Mouse (Mus musculus): ENCODE results near the gene Slc25a1.

Gene Slc25a1

GRCm38 (mm10) chr16:17921325-17922162 lies 6.5 kb downstream of the Slc25a1 start:
- peak; percentile 97 for DNase-seq (ENCODE audit: low spot score)

DNA sequence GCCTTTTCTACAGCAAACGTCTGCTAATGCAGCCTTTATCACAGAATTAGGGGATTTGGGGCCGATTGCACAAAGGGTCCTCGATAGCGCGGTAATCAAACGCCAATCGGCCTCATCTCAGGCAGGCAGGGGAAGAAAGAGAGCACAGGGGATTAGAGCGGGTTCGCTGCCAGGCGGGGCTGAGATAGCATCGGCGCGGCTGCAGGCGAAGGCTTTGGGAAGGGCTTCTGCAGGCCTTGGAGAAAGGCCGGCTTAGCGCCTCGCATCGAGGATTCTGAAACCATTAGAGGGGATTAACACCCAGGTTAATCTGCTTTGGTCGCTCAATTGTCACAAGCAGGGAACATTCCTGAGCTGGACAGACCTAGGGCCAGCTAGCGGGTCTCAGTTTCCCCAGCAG lies 7.4 kb downstream of the Slc25a1 start:
- no peak for DNase-seq (ENCODE audit: low spot score)

DNA sequence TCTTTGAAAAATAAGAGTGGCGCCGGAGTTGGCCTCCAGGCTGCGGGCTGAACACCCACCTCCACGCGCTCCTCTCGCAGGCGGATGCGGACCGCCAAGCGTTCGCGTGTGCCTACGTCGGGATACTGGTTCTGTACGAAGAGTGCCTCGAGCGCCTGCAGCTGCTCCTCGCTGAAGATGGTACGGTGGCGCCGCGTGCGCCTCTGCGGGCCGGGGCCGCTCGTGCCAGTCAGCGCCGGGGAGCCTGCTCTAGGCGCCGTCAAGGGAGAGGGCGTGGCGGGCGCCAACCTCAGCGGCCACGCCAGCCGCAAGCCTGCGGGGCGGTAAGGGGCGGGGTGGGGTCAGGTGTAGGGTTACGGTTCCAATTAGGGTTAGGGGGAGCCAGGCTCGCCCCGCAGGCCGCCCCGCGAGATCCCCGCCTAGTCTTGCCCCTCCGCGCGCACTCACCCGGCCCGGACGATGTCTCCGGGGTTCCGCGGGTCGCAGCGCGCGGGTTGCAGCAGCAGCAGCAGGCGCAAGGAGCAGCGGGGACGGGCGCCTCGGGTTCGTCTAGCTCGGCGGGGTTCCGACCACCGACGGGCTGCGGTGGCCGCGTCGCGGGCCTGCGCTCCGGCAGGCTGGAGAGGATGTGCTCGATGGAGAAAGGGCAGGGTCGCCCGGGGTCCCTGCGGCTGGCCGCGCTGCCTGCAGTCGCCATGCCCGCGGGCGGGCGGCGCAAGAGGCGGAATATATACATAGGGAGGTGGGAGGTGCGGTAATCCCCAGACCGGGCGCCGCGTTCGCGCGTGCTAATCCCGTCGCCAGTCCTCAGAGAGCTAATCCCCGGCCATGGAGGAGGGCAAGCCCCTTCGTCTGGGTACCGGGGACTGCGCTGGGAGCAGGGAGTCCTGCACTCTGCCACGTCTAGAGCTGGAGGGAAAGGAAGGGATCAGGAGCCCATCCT lies 13.4 kb downstream of the Slc25a1 start, which contains the start of gene Gsc2:
TSS of gene Gsc2 (minus strand) at position 753 of the 943 bp plus-strand sequence.
- DNase-seq (ENCODE audit: low spot score): no peak

- peak; percentile 95 for DNase-seq (ENCODE audit: low spot score)
Measured at GRCm38 (mm10) chr16:17911052-17911595, 16.9 kb downstream of the Slc25a1 start, which contains the start of gene Ess2. Ess2 (minus strand) TSS chr16:17911348.

GRCm38 (mm10) chr16:17898462-17898861 lies 29.6 kb downstream of the Slc25a1 start, which contains the start of the genes Dgcr2 and Tssk2:
Dgcr2 (minus strand) TSS chr16:17898562.
Tssk2 (plus strand) TSS chr16:17898637.
- DNase-seq (ENCODE audit: low spot score): no peak

DNA sequence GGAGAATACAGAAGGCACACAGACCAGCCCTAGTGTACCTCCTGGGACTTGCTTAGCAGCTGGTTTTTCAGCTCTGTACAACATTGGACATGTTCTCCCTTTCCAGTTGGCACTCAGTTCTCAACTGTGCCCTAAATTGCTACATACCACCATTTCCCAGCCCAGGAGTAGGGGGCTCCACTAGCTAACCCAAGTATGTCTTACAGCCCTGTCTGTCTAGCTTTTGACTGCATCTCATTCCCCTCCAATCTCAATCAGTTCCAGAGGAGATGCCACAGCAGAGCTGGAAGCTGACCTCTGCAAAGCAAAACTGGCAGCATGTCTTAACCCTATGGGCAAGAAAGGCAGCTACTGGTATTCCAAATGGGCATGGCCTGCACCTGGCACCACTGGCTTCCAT lies 31.9 kb downstream of the Slc25a1 start:
- DNase-seq (ENCODE audit: low spot score): no peak

GRCm38 (mm10) chr16:17893923-17894322 lies 34.1 kb downstream of the Slc25a1 start, which contains the start of gene Tssk1:
Tssk1 (plus strand) TSS chr16:17894223.
- no peak for DNase-seq (ENCODE audit: low spot score)

DNA sequence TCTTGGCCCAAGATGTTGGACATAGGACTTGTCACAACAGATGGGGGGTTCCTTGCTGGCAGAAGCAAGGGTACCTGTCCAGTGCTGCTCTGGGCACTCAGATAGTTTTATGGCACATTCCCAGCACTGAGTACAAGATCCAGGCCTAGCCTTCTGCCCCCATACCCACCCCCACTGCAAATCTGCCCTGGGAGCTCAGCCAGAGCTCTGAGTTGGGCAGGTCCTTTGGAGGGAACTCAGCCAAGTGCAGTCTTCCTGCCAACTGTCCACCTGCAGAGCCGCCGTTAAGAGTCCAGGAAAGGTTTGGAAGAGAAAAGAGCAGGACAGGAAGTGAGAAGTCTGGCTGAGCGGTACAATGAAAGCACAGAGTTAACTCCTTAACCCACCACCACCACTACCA lies 35.4 kb downstream of the Slc25a1 start:
- DNase-seq (ENCODE audit: low spot score): no peak

DNA sequence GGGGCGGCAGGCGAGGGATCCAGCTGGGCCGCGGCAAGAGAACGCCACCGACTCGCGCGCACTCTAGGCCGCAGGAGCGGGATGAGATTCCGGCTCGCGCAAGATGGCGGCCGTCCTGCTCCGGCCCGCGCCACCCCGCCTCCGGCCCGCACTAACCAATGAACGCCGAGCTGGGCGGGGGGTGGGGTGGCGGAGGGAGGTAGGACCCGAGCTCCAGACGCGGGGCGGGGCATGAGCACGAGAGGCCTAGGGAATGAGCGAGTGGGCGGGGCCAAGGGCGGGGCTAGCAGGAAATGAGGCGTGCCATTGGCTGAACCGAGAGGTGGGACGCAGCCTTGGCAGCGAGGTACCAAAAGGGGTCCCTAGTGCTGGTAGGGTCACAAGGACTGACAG lies 36.5 kb downstream of the Slc25a1 start, which contains the start of gene Gm20518:
TSS of gene Gm20518 (minus strand) at position 105 of the 393 bp plus-strand sequence.
- peak; percentile 99 for DNase-seq (ENCODE audit: low spot score)

DNA sequence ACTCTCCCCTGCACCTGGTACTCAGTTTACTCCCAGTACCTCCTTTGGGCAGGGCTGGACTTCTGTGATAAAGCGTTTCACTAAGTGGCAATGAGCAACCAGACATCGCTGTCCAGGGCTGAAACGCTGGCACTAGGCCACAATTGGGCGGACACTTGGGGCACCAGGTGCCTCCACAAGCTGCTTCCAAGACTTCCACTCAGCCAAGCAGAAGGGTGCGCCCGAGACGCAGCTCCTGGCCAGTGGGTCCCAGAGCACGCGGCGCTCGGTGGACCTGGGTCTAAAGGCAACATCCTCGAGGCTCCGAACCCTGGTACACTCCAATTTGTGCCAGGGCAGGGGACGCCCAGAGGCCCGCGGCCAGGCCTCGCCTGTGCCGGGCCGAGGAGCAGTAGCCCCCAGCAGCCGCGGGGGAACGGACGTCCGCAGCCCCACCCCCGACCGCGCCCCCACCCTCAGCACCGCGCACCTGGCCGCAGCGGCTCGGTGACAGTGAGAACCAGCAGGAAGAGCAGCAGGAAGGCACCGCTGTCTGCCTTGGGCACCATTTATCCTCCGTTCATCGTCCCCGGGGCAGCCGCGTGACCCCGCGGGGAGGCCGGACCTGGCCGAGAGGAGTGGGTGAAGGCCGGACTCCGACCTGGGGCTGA lies 37.0 kb downstream of the Slc25a1 start:
- peak; percentile 55 for DNase-seq (ENCODE audit: low spot score)

- DNase-seq (ENCODE audit: low spot score): no peak
Measured at GRCm38 (mm10) chr16:17890342-17890727, 37.7 kb downstream of the Slc25a1 start.

DNA sequence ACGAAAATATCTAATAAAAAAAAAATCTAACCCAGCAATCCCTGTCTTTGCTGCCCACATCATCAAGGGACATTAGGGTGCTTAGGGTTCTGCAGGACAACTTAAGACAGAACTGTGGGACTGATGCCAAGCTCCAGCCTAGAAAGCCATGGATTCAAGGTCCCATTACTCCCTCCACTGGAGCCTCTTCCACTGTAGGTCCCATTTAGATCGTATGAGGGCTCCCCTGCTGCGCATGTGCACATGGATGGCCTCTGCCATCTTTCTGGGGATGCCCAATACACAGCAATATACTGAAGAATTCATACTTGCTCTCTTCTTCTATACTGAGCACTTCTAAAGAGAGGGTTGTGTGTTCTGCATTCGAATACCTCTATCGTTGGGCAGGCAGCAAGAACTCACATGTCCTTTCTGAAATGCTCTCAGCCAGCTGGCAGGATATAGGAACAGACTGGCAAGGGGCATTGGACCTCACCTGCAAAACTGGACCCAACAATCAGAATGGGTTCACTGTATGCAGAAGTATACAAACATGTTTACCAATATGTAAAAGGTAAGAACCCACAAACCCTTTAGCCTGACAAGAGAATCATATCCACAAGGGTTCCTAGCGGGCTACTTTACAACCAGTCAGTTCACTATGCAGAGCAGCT lies 38.2 kb downstream of the Slc25a1 start:
- no peak for DNase-seq (ENCODE audit: low spot score)

- no peak for DNase-seq (ENCODE audit: low spot score)
Measured at GRCm38 (mm10) chr16:17884116-17884515, 43.9 kb downstream of the Slc25a1 start.

- no peak for DNase-seq (ENCODE audit: low spot score)
Measured at GRCm38 (mm10) chr16:17882196-17882595, 45.8 kb downstream of the Slc25a1 start.

DNA sequence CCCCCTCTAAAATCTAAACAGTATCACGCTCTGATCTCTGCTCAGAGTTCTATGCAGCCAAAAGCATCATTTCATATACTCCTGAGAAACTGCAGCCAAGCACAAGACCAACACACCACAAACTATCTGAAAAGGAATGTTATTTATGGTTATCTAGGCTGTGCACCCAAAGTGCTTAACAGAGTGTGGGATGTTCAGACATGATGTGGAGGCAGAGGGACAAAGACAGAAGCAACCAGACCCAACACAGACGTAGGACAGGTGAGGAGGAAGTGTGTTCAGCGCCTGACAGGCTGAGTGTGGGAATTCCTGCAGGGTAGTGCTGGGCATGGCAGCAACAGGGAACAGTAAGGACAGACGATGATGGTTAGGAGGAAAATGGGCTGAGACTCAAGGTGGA lies 48.4 kb downstream of the Slc25a1 start:
- no peak for DNase-seq (ENCODE audit: low spot score)

- no peak for DNase-seq (ENCODE audit: low spot score)
Measured at GRCm38 (mm10) chr16:17876096-17876495, 51.9 kb downstream of the Slc25a1 start.

All from layer of hippocampus, adult 11-12 months (tissue).